ENCODE assay signal across 26 mouse cellular contexts in genomic region chr1:182071922-182072321, GRCm38 (mm10). TPM values are rescaled to one million over a fixed set of nuclear protein-coding genes. Genes with fewer than 3 reads are reported as not detected.
DNase-seq lines count a peak whose midpoint lies in the region; ATAC-seq and TF ChIP-seq lines count a peak whose summit lies in the region.
"Had no signal": no experiment of that assay in that cellular context is flagged by ENCODE, and none has a peak within 500 bp of the region (broad histone marks: within the 10 kb centered on the region; RNA-seq: fewer than 3 reads in every experiment).

No protein-coding gene starts in this region.

- peak; percentile 28 for DNase-seq in adrenal gland, postnatal 10 days
- no peak for DNase-seq in adrenal gland, postnatal 25 days
- DNase-seq in 3T3-L1 (ENCODE audit: low read depth, low spot score) = peak; percentile 54
- DNase-seq in adrenal gland, postnatal 36 days = peak; percentile 50 to 60
- no peak for DNase-seq in lung, postnatal 0 days (ENCODE audit: low spot score)
- DNase-seq in right cerebral cortex, adult 2 months (ENCODE audit: low spot score in 2 of 2) = no peak
- DNase-seq: B cell, adult 2 months; cerebellum, adult 11-12 months; cerebellum, adult 9-11 months; cerebellum, postnatal 36 days; forebrain, postnatal 0 days; gastrocnemius, postnatal 14 days; heart, adult 2 months; heart, postnatal 14 days; kidney, adult 18-20 months had no signal

- TF ChIP-seq POLR2A in ES-Bruce4 (IDR thresholded peaks at IDR 0.05; ENCODE audit: insufficient read depth, low read length) = no peak

- no peaks in the 10 kb centered on the region for H3K36me3 ChIP-seq in ES-Bruce4 (ENCODE audit: control insufficient read depth, insufficient read depth, low read length, poor library complexity, severe bottlenecking)
- no peaks in the 10 kb centered on the region for H3K36me3 ChIP-seq in lung, postnatal 0 days (ENCODE audit: insufficient read depth, low read length)
- H3K36me3 ChIP-seq: embryonic facial prominence, embryonic 13.5 days; G1E; heart, embryonic 15.5 days; hindbrain, embryonic 13.5 days had no signal

- no peak for TF ChIP-seq CTCF in ES-Bruce4 (IDR thresholded peaks at IDR 0.05; ENCODE audit: low read depth, low read length)
- no peak for TF ChIP-seq CTCF in lung, postnatal 0 days (IDR thresholded peaks at IDR 0.05)

- H3K9me3 ChIP-seq in ES-Bruce4 (replicated peaks; ENCODE audit: control insufficient read depth, insufficient read depth, low read length, poor library complexity, severe bottlenecking) = no peaks in the 10 kb centered on the region
- H3K9me3 ChIP-seq in lung, postnatal 0 days (ENCODE audit: low read length) = no peaks in the 10 kb centered on the region
- H3K9me3 ChIP-seq: embryonic facial prominence, embryonic 13.5 days; forebrain, embryonic 13.5 days; G1E; heart, embryonic 15.5 days; hindbrain, embryonic 13.5 days had no signal

- H3K4me1 ChIP-seq in ES-Bruce4 (ENCODE audit: control insufficient read depth, insufficient read depth, low read length) = peaks cover 5% of the 10 kb centered on the region
- H3K4me1 ChIP-seq in lung, postnatal 0 days (ENCODE audit: insufficient read depth, low read depth, low read length) = no peaks in the 10 kb centered on the region
- H3K4me1 ChIP-seq: forebrain, embryonic 13.5 days had no signal

- TF ChIP-seq EP300 in ES-Bruce4 (IDR thresholded peaks at IDR 0.05; ENCODE audit: insufficient read depth, low read depth, low read length) = 0 out of 2 replicates have a peak, but pooled peaks have one; percentile 18
- no peak for TF ChIP-seq EP300 in lung, postnatal 0 days (IDR thresholded peaks at IDR 0.05)

- no peaks in the 10 kb centered on the region for H3K27me3 ChIP-seq in ES-Bruce4 (ENCODE audit: control insufficient read depth, insufficient read depth, low read length, poor library complexity, severe bottlenecking)
- no peaks in the 10 kb centered on the region for H3K27me3 ChIP-seq in lung, postnatal 0 days (replicated peaks; ENCODE audit: insufficient read depth, low read length)
- H3K27me3 ChIP-seq: embryonic facial prominence, embryonic 13.5 days; forebrain, embryonic 13.5 days; heart, embryonic 15.5 days; hindbrain, embryonic 13.5 days; Patski had no signal

- no peak overlapping the region for H3K27ac ChIP-seq in ES-Bruce4 (ENCODE audit: insufficient read depth, low read length)
- H3K27ac ChIP-seq in lung, postnatal 0 days (ENCODE audit: low read length) = no peak overlapping the region
- H3K27ac ChIP-seq: embryonic facial prominence, embryonic 13.5 days; forebrain, embryonic 13.5 days; heart, adult 2 months; heart, embryonic 15.5 days; hindbrain, embryonic 13.5 days; hindbrain, postnatal 0 days had no signal

- H3K4me2 ChIP-seq in lung, postnatal 0 days (replicated peaks; ENCODE audit: low read depth, low read length) = no peak overlapping the region
- H3K4me2 ChIP-seq: embryonic facial prominence, embryonic 13.5 days; forebrain, embryonic 13.5 days; heart, embryonic 11.5 days; heart, embryonic 15.5 days; hindbrain, embryonic 13.5 days had no signal

- H3K4me3 ChIP-seq in ES-Bruce4 (ENCODE audit: low read depth, low read length) = no peak overlapping the region
- no peak overlapping the region for H3K4me3 ChIP-seq in lung, postnatal 0 days (ENCODE audit: low read depth, low read length)
- H3K4me3 ChIP-seq: embryonic facial prominence, embryonic 13.5 days; forebrain, embryonic 13.5 days; heart, adult 2 months; heart, embryonic 15.5 days; hindbrain, embryonic 13.5 days had no signal

- no peak overlapping the region for H3K9ac ChIP-seq in ES-Bruce4 (ENCODE audit: low read depth, poor library complexity, severe bottlenecking)
- H3K9ac ChIP-seq in lung, postnatal 0 days (replicated peaks; ENCODE audit: low read depth) = no peak overlapping the region
- H3K9ac ChIP-seq: embryonic facial prominence, embryonic 13.5 days; forebrain, embryonic 13.5 days; forebrain, postnatal 0 days; heart, embryonic 15.5 days; hindbrain, embryonic 13.5 days had no signal

- ATAC-seq in lung, postnatal 0 days = no peak
- ATAC-seq: activated CD4-positive, CD25-positive, alpha-beta regulatory T cell, adult 4 months; CD4-positive, CD25-positive, alpha-beta regulatory T cell, adult 4 months; forebrain, embryonic 13.5 days; forebrain, postnatal 0 days; hindbrain, postnatal 0 days; Patski had no signal

- 55% methylated on average over 9 of the region's 9 CpGs for WGBS in lung, postnatal 0 days

RNA-seq across cellular contexts. Expression of gene Enah, which starts 52.1 kb away (rescaled TPM):
- total RNA-seq in adrenal gland, postnatal 10 days (2021) = 10 to 100 TPM; 58.9 to 72.2 TPM
- 61.0 and 64.8 TPM in 2 replicates for total RNA-seq in adrenal gland, postnatal 25 days (2021)
- 357 and 369 TPM in 2 replicates for polyA plus RNA-seq in ES-Bruce4 (2011; ENCODE audit: insufficient read depth, insufficient read length, low read depth, missing spikeins)
- total RNA-seq in adrenal gland, postnatal 36 days (2021) = 10 to 100 TPM; 52.9 to 78.1 TPM
- 8.9 and 10.6 TPM in 2 replicates for polyA plus RNA-seq in lung, postnatal 0 days (2015; fragmentation: Nextera tagmentation; extraction: Ambion mirVana)
- polyA plus RNA-seq: G1E had no signal

RNA-seq across cellular contexts. Expression of gene Srp9, which starts 52.6 kb away (rescaled TPM):
- total RNA-seq in adrenal gland, postnatal 10 days (2021) = 10 to 100 TPM; 51.9 to 57.0 TPM
- total RNA-seq in adrenal gland, postnatal 25 days (2021) = 50.7 and 60.9 TPM in 2 replicates
- polyA plus RNA-seq in ES-Bruce4 (2011; ENCODE audit: insufficient read depth, insufficient read length, low read depth, missing spikeins) = 87.8 and 89.0 TPM in 2 replicates
- total RNA-seq in adrenal gland, postnatal 36 days (2021) = 10 to 100 TPM; 57.1 to 72.5 TPM
- polyA plus RNA-seq in lung, postnatal 0 days (2015; fragmentation: Nextera tagmentation; extraction: Ambion mirVana) = 146 and 148 TPM in 2 replicates

Comparison
In these comparisons a context has a peak if more than half of its experiments do, and no peak if none do; other contexts are left out.
1. DNase-seq: peak in adrenal gland, postnatal 10 days (single experiment), 3T3-L1 (single experiment) and adrenal gland, postnatal 36 days (2 of 2); none in adrenal gland, postnatal 25 days (single experiment), lung, postnatal 0 days (single experiment) and right cerebral cortex, adult 2 months (0 of 2).